Mouse (Mus musculus): ENCODE data around the gene Mr1. TPM values are rescaled to one million over a fixed set of nuclear protein-coding genes. Genes with fewer than 3 reads are reported as not detected.
"Not testable (repeated sequence)": the region's sequence is repeated elsewhere in the genome, so short reads cannot be mapped to it uniquely, and the experiment has no call there.

The Mr1 gene
- total RNA-seq (2015; ENCODE audit: low replicate concordance): 2.1 TPM in 1 of 2 replicates, not detected in the other
- total RNA-seq (2017; ENCODE audit: low replicate concordance): 1.1 and 2.4 TPM in 2 replicates

DNA sequence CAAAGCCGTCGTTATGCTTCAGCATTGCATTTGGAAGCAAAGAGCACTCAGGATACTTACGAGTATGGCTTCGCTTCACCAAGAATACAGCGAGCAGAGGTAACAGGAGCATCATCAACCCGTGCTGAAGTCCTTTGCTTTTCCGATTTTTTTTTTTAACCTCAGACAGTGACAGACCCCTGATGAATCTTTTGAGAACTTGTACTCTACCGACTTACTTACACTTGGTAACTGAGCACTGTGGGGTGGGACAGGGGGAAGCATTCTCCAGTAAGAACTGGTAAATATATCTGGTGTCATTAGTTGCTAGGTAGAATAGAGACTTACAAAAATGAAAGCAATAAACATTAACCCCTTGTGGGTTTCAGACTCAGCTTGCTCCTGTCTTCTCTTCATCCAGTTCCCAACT lies at the start of gene Mr1:
Mr1 (minus strand) TSS at position 243 of the 409 bp plus-strand sequence.
- ATAC-seq (replicated peaks; ENCODE audit: low FRiP score, poor library complexity, severe bottlenecking): peak; percentile 77

DNA sequence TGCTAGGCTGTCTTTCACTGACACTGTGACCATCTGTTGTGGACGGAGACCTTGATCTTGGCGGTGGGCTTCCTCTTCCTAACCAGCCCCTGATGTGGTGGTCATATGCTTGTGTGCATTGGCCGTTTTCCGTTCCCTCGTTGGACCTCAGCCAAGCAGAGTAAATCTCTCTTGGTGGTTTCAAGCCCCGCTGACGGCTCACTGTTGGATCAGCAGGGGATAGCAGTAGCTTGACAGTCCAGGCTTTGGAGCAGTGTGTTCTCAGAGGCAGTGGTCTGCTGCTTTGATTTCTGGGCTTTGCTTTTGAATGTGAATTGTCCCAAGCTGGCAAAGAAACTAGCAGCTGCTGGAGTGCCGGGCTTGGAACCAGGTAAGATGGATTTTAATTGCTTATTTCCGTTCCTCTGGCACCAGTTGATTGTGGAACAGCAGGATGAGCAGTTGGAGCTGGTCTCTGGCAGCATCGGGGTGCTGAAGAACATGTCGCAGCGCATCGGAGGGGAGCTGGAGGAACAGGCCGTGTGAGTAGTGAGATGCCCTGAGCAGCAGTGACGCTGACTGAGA lies 46.3 kb upstream of the Mr1 start:
- ATAC-seq (replicated peaks; ENCODE audit: low FRiP score, poor library complexity, severe bottlenecking): no peak

DNA sequence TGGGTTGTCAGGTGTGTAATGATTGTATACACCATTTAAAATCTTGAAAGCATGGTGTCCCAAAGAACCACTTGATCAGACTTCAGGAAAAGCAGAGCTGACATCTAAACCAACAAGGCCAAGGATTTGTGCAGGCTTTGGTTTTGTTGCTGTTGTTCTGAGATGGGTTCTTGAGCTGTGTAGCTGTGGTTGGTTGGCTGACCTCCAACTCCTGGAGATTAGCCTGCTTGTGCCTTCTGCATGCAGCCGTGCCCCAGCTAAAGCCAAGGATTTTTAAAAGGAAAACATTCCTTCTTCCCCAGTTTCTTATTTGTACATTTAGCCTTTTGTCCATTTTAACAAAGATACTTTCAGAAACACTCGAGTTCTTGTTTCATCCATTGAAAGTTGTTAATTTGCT lies 45.1 kb upstream of the Mr1 start:
- ATAC-seq (replicated peaks; ENCODE audit: low FRiP score, poor library complexity, severe bottlenecking): no peak

DNA sequence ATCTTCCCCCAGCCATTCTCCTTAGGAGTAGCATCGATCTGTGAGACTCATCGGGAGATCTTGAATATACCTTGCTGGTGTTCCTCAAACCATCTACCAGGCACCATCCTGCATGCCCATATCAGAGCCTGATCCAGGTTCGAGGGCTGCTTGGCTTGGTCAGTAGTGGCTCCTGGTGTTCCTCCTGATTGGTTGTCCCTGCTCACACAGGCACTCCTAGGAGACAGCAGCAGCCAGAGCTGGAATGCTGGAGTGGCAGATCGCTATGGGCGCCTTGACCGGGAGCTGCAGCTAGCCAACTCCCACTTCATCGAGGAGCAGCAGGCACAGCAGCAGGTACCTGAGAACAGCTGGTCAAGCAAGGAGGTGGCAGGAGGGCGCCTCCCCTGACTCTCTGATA lies 44.6 kb upstream of the Mr1 start:
- ATAC-seq (replicated peaks; ENCODE audit: low FRiP score, poor library complexity, severe bottlenecking): no peak

DNA sequence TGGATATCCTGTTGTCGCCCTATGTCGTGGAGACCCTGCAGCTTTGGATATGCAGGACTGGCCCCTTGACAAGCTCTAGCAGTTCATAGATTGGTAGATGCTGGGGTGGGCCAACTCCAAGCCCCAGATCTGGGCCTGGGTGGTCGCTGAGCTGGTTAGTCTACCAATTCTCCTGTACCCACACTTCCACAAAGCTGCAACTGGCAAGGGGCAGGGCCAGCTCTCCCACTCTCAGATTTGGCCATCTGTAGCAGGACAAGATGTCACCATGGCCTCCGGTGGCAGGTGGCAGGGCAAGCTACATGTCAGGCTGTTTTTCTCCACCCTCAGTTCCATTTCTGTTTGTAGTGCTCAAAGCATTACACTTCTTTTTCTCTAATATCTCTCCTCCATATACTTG lies 42.0 kb upstream of the Mr1 start:
- ATAC-seq (replicated peaks; ENCODE audit: low FRiP score, poor library complexity, severe bottlenecking): no peak

DNA sequence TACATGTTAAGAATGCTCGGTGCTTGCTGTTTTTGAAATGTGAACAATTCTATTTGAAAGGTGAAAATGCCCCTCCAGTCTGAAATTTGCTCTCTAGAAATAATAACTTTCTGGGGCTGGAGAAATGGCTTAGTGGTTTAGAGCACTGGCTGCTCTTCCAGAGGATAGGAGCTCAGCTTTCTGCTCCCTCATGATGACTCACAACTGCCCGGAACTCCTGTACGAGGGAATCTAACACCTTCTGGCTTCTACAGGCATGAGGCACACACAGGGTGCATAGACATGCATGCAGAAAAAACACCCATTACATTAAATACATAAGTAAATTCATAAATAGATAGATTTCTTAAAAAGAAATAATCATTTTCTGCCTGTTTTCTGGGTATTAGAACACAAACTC lies 37.6 kb upstream of the Mr1 start:
- no peak for ATAC-seq (replicated peaks; ENCODE audit: low FRiP score, poor library complexity, severe bottlenecking)

DNA sequence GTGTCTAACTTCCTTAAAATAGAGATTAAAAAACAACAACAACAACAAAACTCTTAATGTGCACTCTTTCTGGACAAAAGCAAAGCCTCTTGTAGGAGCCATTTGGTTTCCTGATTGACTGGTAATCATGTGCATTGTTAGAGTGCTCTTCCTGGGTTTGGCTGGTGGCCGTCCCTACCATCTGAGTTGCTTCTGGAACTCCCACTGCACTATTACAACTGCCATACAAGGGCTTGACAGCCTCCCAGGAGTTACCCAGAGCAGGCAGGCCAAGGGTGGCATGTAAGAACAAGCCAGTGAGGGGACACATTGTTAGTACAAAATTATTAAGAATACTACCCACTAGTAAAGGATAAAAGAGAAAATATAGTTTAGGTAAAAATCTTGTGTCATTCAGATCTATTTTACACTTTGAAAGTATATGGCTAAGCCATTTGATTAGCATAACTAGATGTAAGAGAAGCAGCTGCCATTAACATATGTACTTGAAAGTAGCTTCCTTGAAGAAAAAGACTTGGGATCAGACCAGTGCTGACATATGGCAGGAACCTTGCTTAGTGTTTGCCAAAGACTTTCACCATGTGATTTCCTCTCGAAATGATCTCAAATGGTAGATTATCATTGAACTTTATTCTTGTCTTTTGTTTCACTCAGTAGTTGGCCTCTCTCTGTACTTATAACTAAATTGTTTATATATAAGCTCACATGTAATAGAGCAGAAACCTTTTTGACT lies 31.7 kb upstream of the Mr1 start:
- ATAC-seq (replicated peaks; ENCODE audit: low FRiP score, poor library complexity, severe bottlenecking): no peak

DNA sequence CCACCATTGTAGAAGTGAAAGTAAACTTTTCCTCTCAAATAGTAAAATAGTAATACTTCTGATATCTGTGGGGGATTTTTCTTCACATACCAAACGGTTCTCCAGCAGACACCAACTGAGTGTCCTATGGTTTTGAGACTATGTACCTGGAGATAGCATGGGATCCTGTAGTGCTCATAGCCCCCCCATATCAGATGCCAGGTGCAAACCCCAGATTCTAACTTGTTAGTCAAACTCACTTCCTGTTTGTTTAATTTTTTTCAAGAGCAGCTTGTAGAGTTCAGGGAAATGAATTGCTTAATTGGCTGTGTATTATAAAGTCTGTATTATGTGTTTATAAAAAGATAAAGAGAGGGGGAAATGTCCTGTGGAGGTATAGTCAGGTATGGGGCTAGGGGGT lies 27.8 kb upstream of the Mr1 start:
- ATAC-seq (replicated peaks; ENCODE audit: low FRiP score, poor library complexity, severe bottlenecking): no peak

DNA sequence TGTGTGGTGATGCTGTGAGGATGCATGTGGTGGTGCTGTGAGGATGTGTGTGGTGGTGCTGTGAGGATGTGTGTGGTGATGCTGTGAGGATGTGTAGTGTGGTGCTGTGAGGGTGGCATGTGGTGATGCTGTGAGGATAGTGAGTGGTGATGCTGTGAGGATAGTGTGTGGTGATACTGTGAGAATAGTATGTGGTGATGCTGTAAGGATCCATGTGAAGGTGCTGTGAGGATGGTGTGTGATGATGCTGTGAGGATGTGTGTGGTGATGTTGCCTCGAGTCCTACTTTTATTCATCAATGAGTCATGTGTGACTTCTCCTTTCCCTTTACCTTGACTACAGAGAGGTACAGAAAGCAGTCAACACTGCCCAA lies 27.0 kb upstream of the Mr1 start:
- ATAC-seq (replicated peaks; ENCODE audit: low FRiP score, poor library complexity, severe bottlenecking): not testable (repeated sequence)

DNA sequence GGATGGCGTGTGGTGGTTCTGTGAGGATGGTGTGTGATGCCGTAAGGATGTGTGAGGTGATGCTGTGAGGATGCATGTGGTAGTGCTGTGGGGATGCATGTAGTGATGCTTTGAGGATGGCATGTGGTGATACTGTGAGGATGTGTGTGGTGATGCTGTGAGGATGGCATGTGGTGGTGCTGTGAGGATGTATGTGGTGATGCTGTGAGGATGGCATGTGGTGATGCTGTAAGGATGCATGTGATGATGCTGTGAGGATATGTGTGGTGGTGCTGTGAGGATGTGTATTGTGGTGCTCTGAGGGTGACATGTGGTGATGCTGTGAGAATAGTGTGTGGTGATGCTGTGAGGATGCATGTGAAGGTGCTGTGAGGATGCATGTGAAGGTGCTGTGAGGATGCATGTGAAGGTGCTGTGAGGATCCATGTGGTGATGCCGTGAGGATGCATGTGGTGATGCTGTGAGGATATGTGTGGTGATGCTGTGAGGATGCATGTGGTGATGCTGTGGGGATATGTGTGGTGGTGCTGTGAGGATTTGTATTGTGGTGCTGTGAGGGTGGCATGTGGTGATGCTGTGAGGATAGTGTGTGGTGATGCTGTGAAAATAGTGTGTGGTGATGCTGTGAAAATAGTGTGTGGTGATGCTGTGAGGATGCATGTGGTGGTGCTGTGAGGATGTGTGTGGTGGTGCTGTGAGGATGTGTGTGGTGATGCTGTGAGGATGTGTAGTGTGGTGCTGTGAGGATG lies 26.5 kb upstream of the Mr1 start:
- no peak for ATAC-seq (replicated peaks; ENCODE audit: low FRiP score, poor library complexity, severe bottlenecking)

DNA sequence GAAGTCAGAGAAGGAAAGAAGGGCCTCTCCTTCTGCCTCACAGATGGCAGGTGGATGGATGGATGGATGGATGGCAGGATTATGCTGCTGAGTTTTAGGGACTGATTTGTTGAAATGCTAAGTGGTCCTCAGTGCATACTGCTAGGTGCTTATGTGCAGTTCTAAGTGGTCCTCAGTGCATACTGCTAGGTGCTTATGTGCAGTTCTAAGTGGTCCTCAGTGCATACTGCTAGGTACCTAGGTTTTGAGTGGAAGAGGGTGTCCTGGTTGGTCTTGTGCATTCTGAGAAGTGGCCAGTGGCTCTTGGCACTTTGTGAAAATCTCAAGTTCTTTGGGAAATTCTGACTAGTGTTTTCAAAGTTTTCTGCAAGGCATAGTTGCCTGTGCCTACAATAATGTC lies 23.3 kb upstream of the Mr1 start:
- ATAC-seq (replicated peaks; ENCODE audit: low FRiP score, poor library complexity, severe bottlenecking): no peak

DNA sequence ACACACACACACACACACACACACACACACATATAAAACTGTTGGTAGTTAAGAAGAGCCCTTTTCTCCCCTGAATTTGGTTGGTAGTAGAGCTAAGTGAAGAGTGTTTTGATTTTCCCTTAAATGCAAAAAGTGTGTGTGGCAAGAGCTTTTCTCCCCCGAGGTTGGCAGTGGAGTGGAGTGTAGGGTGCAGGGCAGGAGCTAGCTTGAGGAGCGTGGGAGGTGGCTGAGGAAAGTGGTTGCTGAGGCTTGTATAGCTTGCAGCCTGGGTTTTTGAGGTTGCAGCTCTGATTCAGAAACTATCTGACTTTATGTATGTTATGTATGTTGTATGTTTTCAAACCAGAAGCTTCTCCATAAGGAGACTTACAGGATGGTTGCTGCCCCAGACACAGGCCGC lies 20.8 kb upstream of the Mr1 start:
- no peak for ATAC-seq (replicated peaks; ENCODE audit: low FRiP score, poor library complexity, severe bottlenecking)

DNA sequence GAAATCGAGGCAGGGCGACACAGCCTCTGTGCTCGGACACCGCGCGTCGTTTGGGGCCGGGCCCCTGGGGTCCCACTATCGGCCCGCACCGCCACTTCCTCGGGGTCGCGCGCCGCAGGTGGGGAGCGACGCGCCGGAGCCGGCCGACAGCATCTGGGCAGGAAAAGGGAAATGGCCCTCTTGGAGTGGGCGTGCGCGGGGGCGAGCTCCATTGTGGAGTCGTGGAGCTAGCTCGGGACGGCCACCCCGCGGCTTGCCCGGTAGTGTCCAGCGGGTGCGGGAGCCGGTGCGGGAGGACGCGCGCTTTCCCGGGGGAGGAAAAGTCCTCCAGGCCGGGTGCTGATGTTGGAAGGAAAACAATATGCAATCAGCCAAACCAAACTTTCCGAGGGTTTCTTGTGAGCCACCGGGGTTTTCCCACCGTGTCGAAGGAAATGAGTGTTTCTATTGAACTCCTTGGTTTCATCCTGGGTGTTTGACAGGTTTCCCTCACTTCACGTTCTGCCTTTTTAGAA lies 12.4 kb upstream of the Mr1 start:
- no peak for ATAC-seq (replicated peaks; ENCODE audit: low FRiP score, poor library complexity, severe bottlenecking)

DNA sequence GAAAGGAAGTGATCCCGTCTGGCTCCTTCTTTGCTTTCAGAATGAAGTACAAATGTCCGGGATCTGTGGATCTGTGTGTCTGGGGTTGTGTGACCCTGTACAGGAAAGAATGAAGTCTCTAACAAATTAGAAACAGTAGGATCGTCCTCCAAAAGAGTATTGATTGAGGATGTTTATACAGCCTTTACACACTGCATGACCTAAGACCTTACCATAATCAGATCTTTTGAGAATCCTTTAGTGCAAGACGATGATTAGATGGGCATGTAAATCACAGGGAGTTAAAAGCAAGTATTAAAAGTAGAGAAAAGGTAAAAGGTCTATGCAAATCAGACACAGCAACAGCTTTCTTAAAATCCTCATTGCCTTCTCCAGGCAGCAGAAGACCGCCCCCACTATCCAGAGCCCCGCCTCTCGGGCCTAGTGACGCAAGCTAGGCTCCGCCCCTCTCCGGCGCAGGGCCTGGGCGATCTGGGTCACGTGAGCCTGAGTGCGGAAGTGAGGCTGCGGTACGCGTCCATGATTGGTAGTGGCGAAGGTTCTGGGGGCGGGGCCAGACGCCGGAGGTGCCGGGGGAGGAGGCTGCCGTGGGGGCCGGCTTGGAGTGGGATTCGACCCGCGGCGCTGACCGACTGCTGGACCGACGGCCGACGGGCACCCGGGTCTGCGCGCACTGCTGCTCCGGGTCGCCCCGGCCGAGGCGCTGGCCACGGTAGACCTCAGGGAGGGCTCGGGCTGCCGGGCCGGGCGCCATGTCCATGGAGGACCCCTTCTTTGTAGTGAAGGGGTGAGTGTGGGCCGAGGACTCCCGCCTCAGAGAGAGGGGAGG lies 11.7 kb upstream of the Mr1 start, which contains the start of gene Stx6:
Stx6 (plus strand) TSS at position 575 of the 829 bp plus-strand sequence.
- ATAC-seq (replicated peaks; ENCODE audit: low FRiP score, poor library complexity, severe bottlenecking): peak; percentile 100

DNA sequence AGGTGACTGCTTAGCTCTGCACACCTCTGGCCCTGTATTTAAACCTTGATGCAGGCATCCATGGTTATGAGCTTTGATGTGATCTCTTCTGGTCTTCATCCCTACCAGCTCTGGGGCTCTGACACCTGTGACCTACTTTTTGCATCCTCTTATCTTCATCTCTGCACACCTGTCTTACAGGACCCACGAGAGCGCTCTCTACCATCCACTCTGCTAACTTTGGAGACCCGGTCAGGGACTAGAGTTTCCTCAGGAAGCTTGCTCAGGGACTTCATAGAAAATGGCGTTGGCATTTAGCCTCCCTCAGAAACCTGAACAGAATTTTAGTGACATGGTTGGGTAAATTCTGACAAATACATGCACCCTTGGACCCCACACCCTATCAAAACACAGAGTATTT lies 7.3 kb upstream of the Mr1 start:
- no peak for ATAC-seq (replicated peaks; ENCODE audit: low FRiP score, poor library complexity, severe bottlenecking)

DNA sequence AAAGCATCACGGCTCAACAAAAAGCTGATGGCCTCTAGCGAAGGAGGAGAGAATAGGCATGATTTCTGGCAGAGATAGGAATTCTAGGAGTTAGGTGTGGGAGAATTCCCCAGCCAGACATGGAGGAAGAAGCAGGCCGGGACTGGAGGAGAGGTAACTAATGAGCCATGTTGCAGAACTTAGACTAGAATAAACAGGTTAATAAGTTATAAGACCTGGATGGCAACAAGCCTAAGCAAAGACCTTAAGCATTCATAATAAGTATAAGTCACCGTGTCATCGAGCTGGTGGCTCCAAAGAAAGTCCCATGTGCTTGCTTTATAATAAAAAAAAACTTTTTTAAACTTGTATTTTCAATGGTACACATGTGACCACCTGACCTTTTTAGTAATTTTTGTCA lies 4.2 kb upstream of the Mr1 start:
- no peak for ATAC-seq (replicated peaks; ENCODE audit: low FRiP score, poor library complexity, severe bottlenecking)

DNA sequence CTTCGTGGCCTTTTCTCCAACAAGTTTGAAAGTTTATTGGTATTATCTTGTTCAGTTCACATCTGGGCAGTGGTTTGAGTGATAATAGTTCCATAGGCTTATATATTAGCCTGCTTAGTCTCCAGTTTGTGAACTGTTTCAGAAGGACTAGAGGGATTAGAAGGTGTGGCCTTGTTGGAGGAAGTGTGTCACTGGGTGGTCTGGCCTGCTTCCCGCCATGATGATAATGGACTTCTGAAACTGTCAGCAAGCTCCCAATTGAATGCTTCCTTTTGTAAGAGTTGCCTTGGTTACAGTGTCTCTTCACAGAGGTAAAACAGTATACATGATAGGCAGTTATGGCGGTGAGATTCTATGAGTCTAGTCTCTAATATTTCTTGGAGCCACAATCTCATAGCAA lies 2.8 kb upstream of the Mr1 start:
- ATAC-seq (replicated peaks; ENCODE audit: low FRiP score, poor library complexity, severe bottlenecking): no peak

DNA sequence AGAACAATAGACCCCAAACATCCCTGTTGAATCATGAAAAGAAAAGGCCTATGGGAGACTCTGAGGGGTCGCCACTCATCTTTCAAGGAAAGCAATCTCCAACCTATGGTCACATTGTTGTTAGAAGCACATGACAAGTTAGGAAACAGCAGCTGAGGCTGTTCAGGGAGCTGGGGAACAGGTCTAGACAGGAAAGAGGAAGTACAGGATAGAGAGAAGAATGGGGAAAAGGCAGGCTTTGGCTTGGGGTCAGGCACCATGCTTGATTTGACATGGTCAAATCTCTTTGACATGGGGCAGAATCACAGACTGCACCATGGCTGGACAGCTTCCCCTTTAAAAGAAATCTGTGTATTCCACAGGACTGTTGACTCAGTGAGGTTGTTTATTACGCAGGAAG lies 614 bp upstream of the Mr1 start:
- no peak for ATAC-seq (replicated peaks; ENCODE audit: low FRiP score, poor library complexity, severe bottlenecking)

DNA sequence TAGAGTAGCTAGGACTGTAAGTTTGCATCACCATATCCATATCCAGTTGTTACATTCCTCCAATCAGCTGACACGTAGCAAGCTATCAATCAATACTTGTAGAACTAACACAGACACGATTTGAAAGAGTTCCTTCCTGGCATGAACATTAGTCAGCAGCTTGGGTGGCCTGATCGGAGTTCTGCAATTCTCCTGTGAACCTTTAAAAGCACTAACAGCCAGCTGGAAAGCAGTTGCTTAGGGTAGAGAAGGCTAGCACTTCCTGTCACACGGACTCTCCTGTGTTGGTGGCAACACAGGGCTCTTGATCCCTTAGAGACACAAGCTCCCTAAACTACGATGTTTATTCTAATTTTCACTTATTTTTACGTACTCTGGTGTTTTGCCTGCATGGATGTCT lies 994 bp downstream of the Mr1 start:
- 0 out of 2 replicates have a peak, but pooled peaks have one; percentile 46 for ATAC-seq (replicated peaks; ENCODE audit: low FRiP score, poor library complexity, severe bottlenecking)

DNA sequence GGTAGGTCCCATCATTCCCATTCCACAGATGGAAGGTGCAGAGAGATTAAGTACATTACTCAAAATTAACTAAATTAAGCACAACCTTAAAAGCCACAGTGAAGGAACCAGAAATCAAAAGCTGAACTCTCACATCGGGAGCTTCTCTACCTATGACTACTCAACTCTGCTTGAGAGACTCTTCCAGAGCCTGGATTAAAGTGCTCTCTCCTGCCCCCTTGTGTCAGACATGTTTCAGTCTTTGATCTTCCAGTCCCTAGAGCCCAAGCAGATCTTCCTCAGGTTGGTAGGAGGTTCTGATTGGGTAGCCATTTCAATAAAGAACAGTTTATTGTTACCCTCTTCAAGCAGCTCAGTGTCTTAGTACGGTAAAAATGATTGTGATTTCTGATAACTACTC lies 6.5 kb downstream of the Mr1 start:
- ATAC-seq (replicated peaks; ENCODE audit: low FRiP score, poor library complexity, severe bottlenecking): peak; percentile 84
